Mouse (Mus musculus) C2C12 (cell line): Measurements from ENCODE around the gene 0610040J01Rik. TPM values are rescaled to one million over a fixed set of nuclear protein-coding genes. Genes with fewer than 3 reads are reported as not detected.

Source experiments
- H3K27me3 ChIP-seq: one replicate; pipeline ENCODE4 v1.6.1; 2011; ENCODE audit not compliant: control insufficient read depth, insufficient read depth, insufficient read length
- H3K36me3 ChIP-seq: one replicate; pipeline ENCODE4 v1.6.1; 2011; ENCODE audit not compliant: control insufficient read depth, insufficient read depth
- H3K4me3 ChIP-seq: one replicate; pipeline ENCODE4 v1.5.1; 2011; ENCODE audit warnings: mild to moderate bottlenecking, control low read depth; ENCODE audit not compliant: poor library complexity, insufficient read depth, severe bottlenecking
- H3K79me2 ChIP-seq: one replicate; pipeline ENCODE4 v1.6.1; 2011; ENCODE audit not compliant: control insufficient read depth, insufficient read depth
- H3K79me3 ChIP-seq: one replicate; pipeline ENCODE4 v1.6.1; 2011; ENCODE audit warnings: low read depth, control low read depth
- H3ac ChIP-seq: one replicate; pipeline ENCODE3; 2011; ENCODE audit warnings: low read depth; ENCODE audit not compliant: control insufficient read depth, insufficient read length
- CEBPB ChIP-seq: IDR thresholded peaks from one replicate; pipeline ENCODE4 v1.6.1; 2011; ENCODE audit warnings: low read depth, mild to moderate bottlenecking, control low read depth, moderate library complexity
- CTCF ChIP-seq: IDR thresholded peaks from one replicate; pipeline ENCODE4 v1.5.1; 2011; ENCODE audit not compliant: control insufficient read depth, insufficient read depth, insufficient read length
- FOSL1 ChIP-seq: IDR thresholded peaks from one replicate; pipeline ENCODE4 v1.8.0; 2011; ENCODE audit warnings: mild to moderate bottlenecking, low read length; ENCODE audit not compliant: poor library complexity, insufficient read depth, severe bottlenecking
- MAX ChIP-seq: IDR thresholded peaks from one replicate; pipeline ENCODE4 v1.6.1; 2011; ENCODE audit warnings: mild to moderate bottlenecking, control low read depth
- MYOD1 ChIP-seq: IDR thresholded peaks from one replicate; pipeline ENCODE4 v1.6.1; 2011; ENCODE audit warnings: low read depth; ENCODE audit not compliant: control insufficient read depth, insufficient read length
- MYOG ChIP-seq: IDR thresholded peaks from one replicate; pipeline ENCODE4 v1.6.1; 2011; ENCODE audit not compliant: control insufficient read depth, insufficient read length; ENCODE audit errors: extremely low read depth
- USF1 ChIP-seq: IDR thresholded peaks from one replicate; pipeline ENCODE4 v1.6.1; 2011; ENCODE audit warnings: low read depth, mild to moderate bottlenecking, control low read depth, moderate library complexity
- long read RNA-seq, 2 experiments: library from polyadenylated mRNA; unstranded; transcript quantifications; one replicate each; pipeline ENCODE4 v2.0.0; 2019 to 2020
- polyA plus RNA-seq: library from polyadenylated mRNA; unstranded; fragments of >200 nt; fragmentation: generic; extraction: Trizol; gene quantifications from one replicate; pipeline ENCODE4 v1.2.1, GENCODE M21; 2012; ENCODE audit warnings: missing spikeins

The 0610040J01Rik gene
- 0.02 TPM for polyA plus RNA-seq
- long read RNA-seq, experiment 1: 0 reads
- long read RNA-seq, experiment 2: 0 reads

DNA sequence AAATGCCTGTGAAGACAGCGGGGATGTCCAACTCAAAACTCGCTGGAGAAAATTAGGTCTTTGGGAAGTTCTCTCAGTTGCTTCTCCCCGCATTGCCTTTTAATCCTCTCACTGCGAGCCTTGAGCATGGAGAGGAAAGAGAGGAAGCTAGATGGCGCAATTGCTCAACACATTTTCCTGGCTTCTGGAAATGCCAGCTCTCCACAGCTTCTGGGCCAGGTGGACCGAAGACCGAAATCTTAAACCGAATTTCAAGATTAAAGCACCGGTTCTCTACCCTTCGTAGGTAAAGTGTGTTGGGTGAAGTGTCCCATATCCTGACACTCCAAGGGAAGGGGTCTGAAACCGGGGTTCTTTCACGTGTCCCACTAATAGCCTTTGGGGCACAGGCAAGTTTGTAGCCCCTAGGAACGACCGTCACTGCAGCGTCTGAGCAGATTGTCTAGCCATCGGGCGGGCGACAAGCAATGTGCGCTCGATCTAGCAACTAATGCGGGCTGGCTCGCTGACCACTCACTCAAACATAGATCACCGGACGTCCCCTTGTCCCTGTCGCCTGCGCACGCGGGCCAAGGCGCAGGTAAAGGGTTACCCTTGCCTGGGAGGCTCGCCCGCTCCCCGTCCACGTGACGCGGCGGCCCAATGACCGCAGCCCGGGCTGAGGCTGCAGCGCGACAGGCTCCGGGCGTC is at the start of gene 0610040J01Rik:
0610040J01Rik (plus strand) TSS at position 545 of the 690 bp plus-strand sequence.
- no peaks in the 10 kb centered on the region for H3K79me3 ChIP-seq
- H3K4me3 ChIP-seq: no peak within 1 kb of the TSS
- TF ChIP-seq MYOD1 (no peak), MYOG (no peak), FOSL1 (no peak), CEBPB (no peak), USF1 (no peak), MAX (no peak), CTCF (no peak)
- H3K79me2 ChIP-seq: no peaks in the 10 kb centered on the region
- no peaks in the 10 kb centered on the region for H3K36me3 ChIP-seq
- H3ac ChIP-seq: no peak within 1 kb of the TSS
- H3K27me3 ChIP-seq: peaks cover 5% of the 10 kb centered on the region

DNA sequence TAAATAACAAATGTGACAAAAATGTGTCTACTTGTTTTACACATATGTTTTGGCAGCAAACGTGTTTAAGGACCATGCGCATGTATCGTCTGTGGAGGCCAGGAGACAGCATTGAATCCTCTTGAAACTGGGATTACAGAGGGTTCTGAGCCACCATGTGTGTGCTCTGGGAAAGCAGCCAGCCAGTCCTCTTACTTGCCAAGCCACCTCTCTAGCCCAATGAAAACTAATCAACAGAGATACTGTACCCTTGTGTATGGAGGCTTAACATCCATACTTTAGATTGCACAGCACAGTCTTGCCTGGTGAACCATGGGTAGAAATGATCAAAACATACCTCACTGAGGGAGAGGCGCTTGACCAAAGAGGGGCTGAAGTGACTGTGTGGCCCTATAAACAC is 46.3 kb upstream of the 0610040J01Rik start:
- TF ChIP-seq CTCF (no peak), CEBPB (no peak), USF1 (no peak)
- Histone ChIP-seq H3K36me3 (no peaks in the 10 kb centered on the region), H3K27me3 (peaks cover 3% of the 10 kb centered on the region), H3K4me3 (no peak overlapping the region), H3K79me3 (no peaks in the 10 kb centered on the region), H3ac (no peak overlapping the region), H3K79me2 (no peaks in the 10 kb centered on the region)

DNA sequence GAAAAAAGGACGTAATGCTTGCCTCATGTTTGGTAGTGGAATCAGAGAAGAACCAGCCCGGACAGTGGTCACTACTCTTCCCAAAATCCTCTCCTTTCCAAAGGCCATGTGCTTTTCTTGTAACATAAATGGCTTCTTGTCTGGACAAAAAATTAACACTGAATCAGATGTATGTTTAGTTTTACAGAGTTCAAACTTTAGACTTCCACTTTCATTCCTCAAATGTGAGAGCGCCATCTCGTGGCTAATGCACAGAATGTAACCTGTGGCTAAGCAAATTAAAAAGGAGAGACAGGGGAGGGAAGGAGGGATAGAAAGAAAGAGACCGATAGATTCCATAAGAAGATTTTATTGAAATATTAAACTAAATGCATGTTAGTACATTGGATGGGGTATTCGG is 45.4 kb upstream of the 0610040J01Rik start:
- no peaks in the 10 kb centered on the region for H3K36me3 ChIP-seq
- H3K27me3 ChIP-seq: peaks cover 3% of the 10 kb centered on the region
- no peak for TF ChIP-seq FOSL1
- no peak for TF ChIP-seq CEBPB
- TF ChIP-seq MYOD1: no peak
- no peak for TF ChIP-seq USF1
- no peak for TF ChIP-seq MAX
- no peak for TF ChIP-seq MYOG
- TF ChIP-seq CTCF: no peak
- H3K4me3 ChIP-seq: no peak overlapping the region
- no peaks in the 10 kb centered on the region for H3K79me2 ChIP-seq
- H3K79me3 ChIP-seq: no peaks in the 10 kb centered on the region
- no peak overlapping the region for H3ac ChIP-seq

DNA sequence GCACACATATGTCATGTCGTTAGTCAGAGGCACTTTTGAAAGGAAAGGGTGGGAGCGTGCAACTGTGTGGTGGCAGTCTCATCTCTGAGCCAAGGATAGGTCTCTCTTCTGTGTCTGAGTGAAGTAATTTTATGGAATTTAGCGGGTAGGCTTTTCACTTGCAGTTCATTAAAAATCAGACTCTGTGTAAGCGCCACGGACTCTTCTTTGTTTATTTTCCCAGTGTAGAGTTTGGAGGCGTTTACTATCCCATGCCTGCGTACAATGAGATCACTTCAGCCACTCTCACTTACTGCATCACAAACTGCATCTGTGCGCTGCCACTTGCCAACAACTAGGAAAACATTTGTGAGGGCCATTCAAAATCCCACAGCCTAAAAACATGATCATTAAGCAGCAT is 44.7 kb upstream of the 0610040J01Rik start:
- Histone ChIP-seq H3ac (no peak overlapping the region), H3K4me3 (no peak overlapping the region), H3K36me3 (no peaks in the 10 kb centered on the region), H3K79me3 (no peaks in the 10 kb centered on the region), H3K27me3 (peaks cover 3% of the 10 kb centered on the region), H3K79me2 (no peaks in the 10 kb centered on the region)
- TF ChIP-seq MYOG: no peak
- no peak for TF ChIP-seq MAX
- TF ChIP-seq USF1: no peak
- TF ChIP-seq CTCF: no peak
- no peak for TF ChIP-seq MYOD1
- no peak for TF ChIP-seq CEBPB
- no peak for TF ChIP-seq FOSL1

DNA sequence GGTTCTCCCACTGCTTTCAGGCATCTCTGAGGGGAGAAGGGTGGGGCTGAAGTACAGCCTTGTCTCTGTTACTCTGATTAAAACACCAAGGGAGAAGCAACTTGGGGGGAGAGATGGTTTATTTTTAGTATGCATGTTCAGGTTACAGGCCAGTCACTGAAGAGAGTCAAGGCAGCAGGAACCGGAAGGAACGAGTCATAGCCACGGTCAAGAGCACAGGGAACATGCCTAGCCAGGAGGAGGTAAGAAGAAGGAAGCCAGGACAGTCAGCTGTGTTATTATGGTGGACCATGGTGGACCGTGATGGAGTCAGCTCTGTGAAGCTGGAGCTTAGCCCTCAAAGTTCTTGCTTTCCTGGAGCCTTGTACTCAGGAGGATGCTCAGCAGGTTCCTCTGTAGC is 43.9 kb upstream of the 0610040J01Rik start:
- H3K79me3 ChIP-seq: no peaks in the 10 kb centered on the region
- H3ac ChIP-seq: no peak overlapping the region
- no peaks in the 10 kb centered on the region for H3K36me3 ChIP-seq
- peaks cover 3% of the 10 kb centered on the region for H3K27me3 ChIP-seq
- no peak for TF ChIP-seq MAX
- TF ChIP-seq MYOG: no peak
- TF ChIP-seq CEBPB: no peak
- H3K4me3 ChIP-seq: no peak overlapping the region
- no peaks in the 10 kb centered on the region for H3K79me2 ChIP-seq

DNA sequence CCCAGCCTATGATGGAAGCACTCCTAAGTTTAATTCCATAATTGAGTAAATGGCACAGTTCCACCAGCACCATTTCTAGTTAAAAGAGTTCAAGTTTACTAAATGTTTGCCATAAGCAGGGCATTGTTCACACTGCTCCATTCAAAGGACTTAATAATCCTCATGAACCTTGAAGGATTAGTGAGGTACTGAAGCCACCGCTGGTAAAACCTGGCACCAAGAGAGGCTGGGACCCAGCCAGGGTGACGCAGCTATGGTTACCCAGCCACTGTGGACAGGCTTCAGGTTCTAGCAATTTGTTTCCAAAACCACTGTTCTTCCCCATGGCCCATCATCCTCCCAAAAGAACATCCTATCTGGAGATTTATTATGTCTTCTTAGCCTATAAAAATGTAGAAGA is 39.2 kb upstream of the 0610040J01Rik start:
- peaks cover 3% of the 10 kb centered on the region for H3K27me3 ChIP-seq
- no peaks in the 10 kb centered on the region for H3K79me3 ChIP-seq
- H3ac ChIP-seq: no peak overlapping the region
- H3K4me3 ChIP-seq: no peak overlapping the region
- no peaks in the 10 kb centered on the region for H3K36me3 ChIP-seq
- TF ChIP-seq MYOG (no peak), CTCF (no peak), MAX (no peak), CEBPB (no peak), FOSL1 (no peak), USF1 (no peak), MYOD1 (no peak)
- H3K79me2 ChIP-seq: no peaks in the 10 kb centered on the region
